Mouse (Mus musculus) MEL (cell line): Measurements from ENCODE around the gene Satb1. TPM values are rescaled to one million over a fixed set of nuclear protein-coding genes. Genes with fewer than 3 reads are reported as not detected.

ENCODE experiments used
- DNase-seq: peaks from one replicate; pipeline ENCODE4 v3.0.0; 2011; ENCODE audit warnings: low read depth, low spot score
- H3K27ac ChIP-seq: 2 replicates; pipeline ENCODE4 v1.5.1; 2012; ENCODE audit warnings: low read depth, mild to moderate bottlenecking, control low read depth, low read length, moderate library complexity; ENCODE audit not compliant: control insufficient read depth
- H3K27me3 ChIP-seq, 2 experiments: fragments of 150-350 bp in 1 of 2; sonication (generic) in 1 of 2; 2 replicates each; pipeline ENCODE4 v1.6.1; 2012; ENCODE audit warnings: low read length in 2 of 2, mild to moderate bottlenecking in 2 of 2, improper control_type of control experiment in 1 of 2, moderate library complexity in 1 of 2; ENCODE audit not compliant: insufficient read depth in 2 of 2, control insufficient read depth in 1 of 2
- H3K36me3 ChIP-seq, 2 experiments: 2 replicates each; pipeline ENCODE4 v1.6.1; 2012 to 2014; ENCODE audit warnings: low read length in 2 of 2, improper control_type of control experiment in 1 of 2, inconsistent platforms in 1 of 2, mild to moderate bottlenecking in 1 of 2; ENCODE audit not compliant: insufficient read depth in 2 of 2, control insufficient read depth in 1 of 2
- H3K4me1 ChIP-seq, 2 experiments: fragments of 150-350 bp in 1 of 2; sonication (generic) in 1 of 2; 2 replicates each; pipeline ENCODE4 v1.6.1; 2012; ENCODE audit warnings: low read length in 2 of 2, improper control_type of control experiment in 1 of 2, mild to moderate bottlenecking in 1 of 2; ENCODE audit not compliant: insufficient read depth in 2 of 2, control insufficient read depth in 1 of 2
- H3K4me3 ChIP-seq, 2 experiments: fragments of 150-350 bp in 1 of 2; sonication (generic) in 1 of 2; 2 replicates each; pipeline ENCODE4 v1.5.1; 2012; ENCODE audit warnings: low read depth in 2 of 2, low read length in 2 of 2, mild to moderate bottlenecking in 2 of 2, moderate library complexity in 2 of 2, control low read depth in 1 of 2, improper control_type of control experiment in 1 of 2; ENCODE audit not compliant: control insufficient read depth in 1 of 2, insufficient read depth in 1 of 2
- H3K79me2 ChIP-seq: 2 replicates; pipeline ENCODE4 v1.6.1; 2012; ENCODE audit warnings: mild to moderate bottlenecking, low read length, moderate library complexity; ENCODE audit not compliant: control insufficient read depth, poor library complexity, insufficient read depth
- H3K9ac ChIP-seq: 2 replicates; pipeline ENCODE4 v1.6.1; 2012; ENCODE audit warnings: low read depth, mild to moderate bottlenecking, control low read depth, low read length, moderate library complexity; ENCODE audit not compliant: control insufficient read depth, poor library complexity, severe bottlenecking
- H3K9me3 ChIP-seq: fragments of 150-350 bp; sonication (generic); replicated peaks from 2 replicates; pipeline ENCODE4 v1.6.1; 2012; ENCODE audit warnings: mild to moderate bottlenecking, low read length, improper control_type of control experiment, moderate library complexity; ENCODE audit not compliant: insufficient read depth
- CHD2 ChIP-seq: IDR thresholded peaks from 2 replicates; pipeline ENCODE4 v1.6.1; 2011; ENCODE audit warnings: low read length, improper control_type of control experiment
- CTCF ChIP-seq, 3 experiments: IDR thresholded peaks in 2 of 3; conservative IDR thresholded peaks in 1 of 3; 2 replicates each; pipeline ENCODE4 v1.5.1; 2011 to 2012; ENCODE audit warnings: low read length in 3 of 3, low read depth in 2 of 3, mild to moderate bottlenecking in 2 of 3, improper control_type of control experiment in 1 of 3, inconsistent platforms in 1 of 3, mixed read lengths in 1 of 3, moderate library complexity in 1 of 3; ENCODE audit not compliant: control insufficient read depth in 1 of 3, insufficient read depth in 1 of 3, poor library complexity in 1 of 3, severe bottlenecking in 1 of 3
- ELF1 ChIP-seq: IDR thresholded peaks from 2 replicates; pipeline ENCODE4 v1.6.1; 2014; ENCODE audit warnings: low read depth, mild to moderate bottlenecking, inconsistent platforms, low read length, improper control_type of control experiment, moderate library complexity
- EP300 ChIP-seq, 2 experiments: IDR thresholded peaks; 2 replicates each; pipeline ENCODE4 v1.6.1; 2011; ENCODE audit warnings: improper control_type of control experiment in 2 of 2, low read length in 2 of 2, low read depth in 1 of 2, mild to moderate bottlenecking in 1 of 2
- ETS1 ChIP-seq: IDR thresholded peaks from 2 replicates; pipeline ENCODE4 v1.6.1; 2012; ENCODE audit warnings: low read depth, mild to moderate bottlenecking, inconsistent platforms, low read length, improper control_type of control experiment, moderate library complexity
- GABPA ChIP-seq: IDR thresholded peaks from 2 replicates; pipeline ENCODE4 v1.6.1; 2012; ENCODE audit warnings: low read depth, mild to moderate bottlenecking, inconsistent platforms, low read length, improper control_type of control experiment, moderate library complexity
- GATA1 ChIP-seq: IDR thresholded peaks from 2 replicates; pipeline ENCODE4 v1.6.1; 2011; ENCODE audit warnings: low read depth, low read length, improper control_type of control experiment
- KAT2A ChIP-seq: conservative IDR thresholded peaks from 2 replicates; pipeline ENCODE4 v1.6.1; 2012; ENCODE audit warnings: low read depth, low read length, improper control_type of control experiment, inconsistent platforms
- MAFK ChIP-seq: IDR thresholded peaks from 2 replicates; pipeline ENCODE4 v1.6.1; 2011; ENCODE audit warnings: low read depth, mild to moderate bottlenecking, low read length, improper control_type of control experiment, borderline replicate concordance
- MAZ ChIP-seq: IDR thresholded peaks from 2 replicates; pipeline ENCODE4 v1.6.1; 2012; ENCODE audit warnings: low read depth, mild to moderate bottlenecking, inconsistent platforms, low read length, improper control_type of control experiment
- MXI1 ChIP-seq: IDR thresholded peaks from 2 replicates; pipeline ENCODE4 v1.6.1; 2011; ENCODE audit warnings: mild to moderate bottlenecking, low read depth, low read length, improper control_type of control experiment
- MYB ChIP-seq: IDR thresholded peaks from 2 replicates; pipeline ENCODE4 v1.6.1; 2011; ENCODE audit warnings: mild to moderate bottlenecking, low read depth, low read length, improper control_type of control experiment
- MYC ChIP-seq: IDR thresholded peaks from 2 replicates; pipeline ENCODE4 v1.6.1; 2011; ENCODE audit warnings: low read depth, mild to moderate bottlenecking, low read length, improper control_type of control experiment, moderate library complexity
- NRF1 ChIP-seq: IDR thresholded peaks from 2 replicates; pipeline ENCODE4 v1.6.1; 2014; ENCODE audit warnings: low read depth, mild to moderate bottlenecking, inconsistent platforms, low read length, improper control_type of control experiment, moderate library complexity; ENCODE audit not compliant: poor library complexity, insufficient read depth, severe bottlenecking
- POLR2A ChIP-seq, 2 experiments: IDR thresholded peaks; 2 replicates each; pipeline ENCODE4 v1.6.1; 2011 to 2012; ENCODE audit warnings: low read length in 2 of 2, mild to moderate bottlenecking in 2 of 2, control low read depth in 1 of 2, improper control_type of control experiment in 1 of 2, low read depth in 1 of 2, moderate library complexity in 1 of 2; ENCODE audit not compliant: control insufficient read depth in 1 of 2, insufficient read depth in 1 of 2, poor library complexity in 1 of 2
- RAD21 ChIP-seq: IDR thresholded peaks from 2 replicates; pipeline ENCODE4 v1.6.1; 2011; ENCODE audit warnings: mild to moderate bottlenecking, low read depth, low read length, improper control_type of control experiment
- RCOR1 ChIP-seq: IDR thresholded peaks from 2 replicates; pipeline ENCODE4 v1.6.1; 2012; ENCODE audit warnings: low read depth, mild to moderate bottlenecking, inconsistent platforms, low read length, improper control_type of control experiment
- TBP ChIP-seq: IDR thresholded peaks from 2 replicates; pipeline ENCODE4 v1.8.0; 2011; ENCODE audit warnings: low read depth, low read length, improper control_type of control experiment
- TCF12 ChIP-seq: IDR thresholded peaks from 2 replicates; pipeline ENCODE4 v1.6.1; 2014; ENCODE audit warnings: low read depth, mild to moderate bottlenecking, inconsistent platforms, low read length, improper control_type of control experiment, moderate library complexity
- UBTF ChIP-seq: IDR thresholded peaks from 2 replicates; pipeline ENCODE4 v1.6.1; 2012; ENCODE audit warnings: low read depth, mild to moderate bottlenecking, inconsistent platforms, low read length, improper control_type of control experiment, moderate library complexity, borderline replicate concordance; ENCODE audit not compliant: insufficient read depth
- USF1 ChIP-seq: IDR thresholded peaks from 2 replicates; pipeline ENCODE4 v1.6.1; 2014; ENCODE audit warnings: low read depth, mild to moderate bottlenecking, inconsistent platforms, low read length, improper control_type of control experiment, moderate library complexity
- ZC3H11A ChIP-seq: IDR thresholded peaks from 2 replicates; pipeline ENCODE4 v1.6.1; 2012; ENCODE audit warnings: low read depth, mild to moderate bottlenecking, inconsistent platforms, low read length, improper control_type of control experiment
- ZMIZ1 ChIP-seq: IDR thresholded peaks from 2 replicates; pipeline ENCODE4 v1.6.1; 2012; ENCODE audit warnings: low read depth, mild to moderate bottlenecking, inconsistent platforms, low read length, improper control_type of control experiment, moderate library complexity
- polyA plus RNA-seq, 2 experiments: library from polyadenylated mRNA; stranded (reverse) in 1 of 2; unstranded in 1 of 2; fragments of >175 nt in 1 of 2; fragments of >200 nt in 1 of 2; gene quantifications; 2 replicates each; pipeline versions ENCODE4 v1.2.1 to v1.2.4; 2012; ENCODE audit warnings: low replicate concordance in 2 of 2, low read depth in 1 of 2; ENCODE audit not compliant: insufficient read length in 2 of 2, insufficient read depth in 1 of 2, missing spikeins in 1 of 2
- total RNA-seq: library from RNA; depleted of rRNA; stranded (reverse); fragments of 300-350 nt; gene quantifications from 2 replicates; pipeline ENCODE4 v1.2.3, GENCODE M21; 2012

Satb1 gene
- total and polyA plus RNA-seq, 3 experiments: 0.08 TPM; not detected in 2

DNA sequence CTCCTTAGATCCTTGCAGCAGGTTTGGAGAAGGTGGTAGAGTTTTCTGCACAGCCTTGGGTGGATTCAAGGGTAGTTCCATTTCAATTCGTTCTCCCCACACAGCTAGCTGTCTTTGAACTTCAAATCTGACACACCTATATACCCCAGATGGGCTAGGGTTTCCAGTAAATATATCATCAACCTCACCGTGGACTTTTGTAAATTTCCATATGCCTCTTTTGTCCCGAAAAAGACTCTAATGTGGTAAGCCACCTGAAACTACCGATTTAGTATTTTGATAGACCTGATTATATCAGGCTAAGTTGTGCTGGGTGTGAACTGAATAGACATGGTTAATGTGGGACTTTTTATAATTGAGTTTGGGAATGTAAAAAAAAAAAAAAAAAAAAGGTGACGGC, 46.6 kb upstream of the Satb1 start:
- Histone ChIP-seq H3K36me3 (no peaks in the 10 kb centered on the region), H3K4me3 (no peak overlapping the region), H3K4me1 (no peaks in the 10 kb centered on the region), H3K79me2 (no peaks in the 10 kb centered on the region), H3K9ac (no peak overlapping the region), H3K27ac (no peak overlapping the region), H3K9me3 (no peaks in the 10 kb centered on the region), H3K27me3 (no peaks in the 10 kb centered on the region)
- TF ChIP-seq ELF1 (no peak), ETS1 (no peak), KAT2A (no peak)
- DNase-seq: no peak

GRCm38 (mm10) chr17:51879171-51879570, 46.1 kb upstream of the Satb1 start:
- Histone ChIP-seq H3K36me3 (no peaks in the 10 kb centered on the region), H3K27ac (no peak overlapping the region), H3K4me3 (no peak overlapping the region), H3K4me1 (no peaks in the 10 kb centered on the region), H3K27me3 (no peaks in the 10 kb centered on the region), H3K9me3 (no peaks in the 10 kb centered on the region), H3K9ac (no peak overlapping the region), H3K79me2 (no peaks in the 10 kb centered on the region)
- no peak for DNase-seq
- no peak for TF ChIP-seq MAFK
- no peak for TF ChIP-seq RCOR1
- no peak for TF ChIP-seq TBP
- no peak for TF ChIP-seq MYB
- TF ChIP-seq EP300 (IDR thresholded peaks at IDR 0.05; ENCODE audit: low read depth in 1 of 2, low read length in 2 of 2): no peak
- TF ChIP-seq UBTF: no peak
- TF ChIP-seq GATA1: no peak
- no peak for TF ChIP-seq USF1
- TF ChIP-seq ZMIZ1: no peak
- TF ChIP-seq NRF1: no peak
- no peak for TF ChIP-seq CTCF (IDR thresholded peaks at IDR 0.05 in 2 of 3, conservative IDR thresholded peaks at IDR 0.05 in 1 of 3; ENCODE audit: control insufficient read depth in 1 of 3, insufficient read depth in 1 of 3, low read depth in 2 of 3, low read length in 3 of 3, poor library complexity in 1 of 3, severe bottlenecking in 1 of 3)
- no peak for TF ChIP-seq POLR2A (IDR thresholded peaks at IDR 0.05; ENCODE audit: control insufficient read depth in 1 of 2, insufficient read depth in 1 of 2, low read depth in 1 of 2, low read length in 2 of 2, poor library complexity in 1 of 2)

DNA sequence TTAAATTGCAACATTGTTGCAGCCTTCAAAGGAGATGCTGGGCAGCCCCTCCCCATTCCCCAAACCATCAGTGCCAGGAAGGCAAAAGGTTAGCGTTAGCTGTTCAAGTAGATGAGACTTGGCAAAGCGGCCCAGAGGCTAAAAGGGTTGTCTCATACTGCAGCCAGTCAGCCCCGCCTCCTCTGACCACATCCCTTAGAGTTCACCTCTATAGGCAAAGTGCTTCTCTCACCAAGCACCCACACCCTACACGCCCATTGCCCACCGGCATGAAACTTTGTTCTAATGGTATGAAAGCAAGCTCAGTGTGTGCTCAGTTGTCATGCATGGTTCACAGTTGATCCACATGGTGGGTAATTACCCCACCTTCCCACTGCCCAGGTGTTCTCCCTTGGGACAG, 43.4 kb upstream of the Satb1 start:
- no peaks in the 10 kb centered on the region for H3K4me1 ChIP-seq
- H3K79me2 ChIP-seq: no peaks in the 10 kb centered on the region
- no peaks in the 10 kb centered on the region for H3K27me3 ChIP-seq
- no peak overlapping the region for H3K27ac ChIP-seq
- no peak for DNase-seq
- no peak overlapping the region for H3K9ac ChIP-seq
- TF ChIP-seq MAZ (no peak), GABPA (no peak), MYB (no peak), ZMIZ1 (no peak), CHD2 (no peak), TCF12 (no peak), TBP (no peak), KAT2A (no peak), EP300 (IDR thresholded peaks at IDR 0.05; ENCODE audit: low read depth in 1 of 2, low read length in 2 of 2) (no peak), ZC3H11A (no peak), RAD21 (no peak), MYC (no peak), MXI1 (no peak)
- H3K9me3 ChIP-seq: no peaks in the 10 kb centered on the region
- H3K4me3 ChIP-seq: no peak overlapping the region
- no peaks in the 10 kb centered on the region for H3K36me3 ChIP-seq
